Mouse (Mus musculus) kidney, postnatal 14 days (tissue): Measurements from ENCODE around the gene Ccnt1.

ENCODE experiments used
- DNase-seq: peaks from one replicate; pipeline ENCODE4 v3.0.0; 2022; ENCODE audit warnings: mixed read lengths

Ccnt1 gene

GRCm38 (mm10) chr15:98506253-98506957, 64.3 kb downstream of the Ccnt1 start:
- DNase-seq, result peak; percentile 25

- DNase-seq, result peak; percentile 73
Observed at GRCm38 (mm10) chr15:98504514-98504913, 66.2 kb downstream of the Ccnt1 start.

GRCm38 (mm10) chr15:98503317-98503716, 67.4 kb downstream of the Ccnt1 start:
- DNase-seq, result no peak

GRCm38 (mm10) chr15:98497631-98498030, 73.1 kb downstream of the Ccnt1 start:
- DNase-seq, result no peak

- no peak for DNase-seq
Observed at GRCm38 (mm10) chr15:98492102-98492501, 78.6 kb downstream of the Ccnt1 start, which contains the start of gene Olfr279. Gene Olfr279, plus strand, starts transcription at chr15:98492402.

GRCm38 (mm10) chr15:98491332-98491731, 79.4 kb downstream of the Ccnt1 start:
- no peak for DNase-seq
